Mouse (Mus musculus) stomach, postnatal 0 days (tissue): Measurements from ENCODE around the gene Ruvbl2.

ENCODE experiments used
- CTCF ChIP-seq: IDR thresholded peaks from 2 replicates; pipeline ENCODE4 v1.5.1; 2016; ENCODE audit warnings: antibody characterized with exemption, low read depth, mild to moderate bottlenecking, moderate library complexity
- EP300 ChIP-seq: optimal IDR thresholded peaks from 2 replicates; pipeline ENCODE3; 2016; ENCODE audit warnings: antibody characterized with exemption

DNA sequence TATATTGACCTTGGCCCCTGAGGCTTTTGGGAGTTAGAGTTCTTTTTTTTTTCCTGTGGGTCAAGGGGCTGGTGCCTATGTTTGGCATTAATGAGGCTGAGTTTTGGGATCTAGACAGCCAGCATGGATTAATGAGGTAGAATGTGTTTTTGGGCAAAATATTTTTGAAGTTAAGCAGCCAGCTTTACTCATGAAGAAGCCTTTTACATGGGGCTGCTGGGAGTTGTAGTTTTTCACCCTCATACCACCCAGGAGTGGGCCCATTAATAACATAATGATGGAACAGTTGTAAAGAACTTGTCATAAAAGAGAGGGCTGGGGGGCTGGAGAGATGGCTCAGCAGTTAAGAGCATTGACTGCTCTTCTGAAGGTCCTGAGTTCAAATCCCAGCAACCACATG lies 8.7 kb upstream of the Ruvbl2 start:
- TF ChIP-seq EP300 (no peak), CTCF (no peak)
